Mouse (Mus musculus) cerebellum, adult 9-11 months (tissue): ENCODE results near the gene Tspan14.

Source experiments
- DNase-seq: peaks from one replicate; pipeline ENCODE4 v3.0.0; 2022

The Tspan14 gene

GRCm38 (mm10) chr14:40915838-40916237 is 50.8 kb downstream of the Tspan14 start:
- no peak for DNase-seq

DNA sequence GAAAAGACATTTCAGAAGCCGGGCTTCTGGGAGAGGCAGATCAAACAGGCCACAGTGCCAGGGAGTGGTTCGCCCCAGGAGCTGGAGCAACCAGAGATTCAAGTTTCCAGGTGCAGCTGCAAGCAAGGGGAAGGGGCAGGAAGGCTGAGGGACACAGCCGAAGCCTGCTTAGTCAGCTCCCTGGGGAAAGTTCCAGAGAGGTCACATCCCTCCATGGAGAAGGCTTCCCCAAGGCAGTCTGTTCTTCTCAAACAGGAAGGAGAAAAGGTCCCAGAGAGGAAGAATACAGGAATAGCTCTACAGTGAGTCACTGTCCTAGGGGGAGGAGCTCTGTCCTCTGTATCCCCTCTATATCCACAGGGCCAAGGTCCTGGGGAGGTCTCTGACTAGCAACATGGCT is 51.9 kb downstream of the Tspan14 start:
- DNase-seq, result no peak

DNA sequence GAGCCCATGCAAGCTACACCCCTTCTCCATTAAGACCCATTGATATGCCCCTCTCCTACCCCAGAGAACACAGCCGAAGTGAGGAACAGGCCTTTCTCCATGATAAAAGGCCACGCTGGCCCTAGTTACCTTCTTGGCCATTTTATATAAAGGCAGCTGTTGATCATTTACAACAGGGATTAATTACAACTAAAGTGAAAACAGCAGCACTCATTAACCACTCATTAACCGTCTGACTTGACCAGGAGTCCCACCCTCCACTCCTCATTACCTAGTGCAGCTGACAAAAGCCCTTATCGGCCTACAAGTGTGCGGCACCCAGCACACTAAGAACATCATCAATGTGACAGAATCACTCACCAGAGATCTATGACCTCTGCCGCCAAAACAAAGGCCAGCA is 52.9 kb downstream of the Tspan14 start:
- no peak for DNase-seq

- DNase-seq, result no peak
Observed at GRCm38 (mm10) chr14:40911529-40911928, 55.1 kb downstream of the Tspan14 start.

GRCm38 (mm10) chr14:40908763-40909162 is 57.8 kb downstream of the Tspan14 start:
- DNase-seq, result no peak

- no peak for DNase-seq
Observed at GRCm38 (mm10) chr14:40906770-40907169, 59.8 kb downstream of the Tspan14 start.

DNA sequence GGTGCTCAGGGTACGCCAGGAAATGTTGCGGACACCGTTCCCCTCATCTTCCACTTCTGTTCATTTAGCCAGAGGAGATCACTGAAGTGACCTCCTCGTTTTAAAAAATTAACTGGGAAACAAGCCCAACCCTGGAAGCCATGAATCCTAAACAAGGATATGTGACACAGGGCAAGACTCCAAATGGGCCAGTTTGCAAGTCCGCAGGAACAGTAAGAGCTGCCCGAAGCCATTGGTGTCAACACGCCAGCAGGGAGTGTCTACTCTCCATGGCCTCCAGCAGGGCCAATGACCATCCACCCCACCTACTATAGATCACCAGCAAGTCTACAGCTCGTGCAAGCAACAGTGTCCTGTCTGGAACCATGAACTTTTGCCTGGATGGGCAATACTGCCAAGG is 60.8 kb downstream of the Tspan14 start:
- no peak for DNase-seq

DNA sequence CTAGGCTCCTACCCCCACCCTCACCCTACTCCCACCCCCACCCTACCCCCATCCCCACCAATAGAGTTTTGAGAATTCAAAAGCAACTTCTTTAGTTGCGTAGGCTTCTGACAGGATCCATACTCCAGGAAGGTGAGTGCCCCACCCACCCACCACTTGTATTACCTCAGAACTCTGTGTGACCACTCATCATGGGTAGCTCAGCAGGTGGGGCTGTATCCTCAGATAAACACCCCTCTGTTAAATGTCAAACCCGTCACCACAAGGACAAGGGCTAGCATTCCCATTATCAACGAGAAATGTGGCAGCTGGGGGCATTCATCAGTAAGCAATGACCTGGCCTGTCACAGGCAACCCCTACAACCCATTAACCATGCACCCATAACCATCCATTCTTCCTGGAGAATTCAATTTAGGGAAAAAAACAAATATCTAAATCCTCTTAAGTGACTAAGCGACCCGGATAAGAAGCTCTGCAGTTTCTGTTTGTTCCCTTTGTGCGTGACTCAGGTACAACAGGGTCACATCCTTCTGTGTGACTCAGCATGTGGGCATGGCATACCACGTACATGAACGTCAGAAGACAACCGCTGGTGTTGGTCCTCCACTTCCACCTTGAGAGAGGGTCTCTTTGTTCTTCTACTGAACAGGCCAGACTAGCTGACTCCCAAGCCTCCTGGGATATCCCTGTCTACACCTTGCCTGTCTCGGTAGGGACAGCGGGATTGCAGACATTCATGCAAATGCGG is 64.1 kb downstream of the Tspan14 start:
- DNase-seq, result no peak

GRCm38 (mm10) chr14:40900267-40900666 is 66.3 kb downstream of the Tspan14 start:
- DNase-seq, result no peak

DNA sequence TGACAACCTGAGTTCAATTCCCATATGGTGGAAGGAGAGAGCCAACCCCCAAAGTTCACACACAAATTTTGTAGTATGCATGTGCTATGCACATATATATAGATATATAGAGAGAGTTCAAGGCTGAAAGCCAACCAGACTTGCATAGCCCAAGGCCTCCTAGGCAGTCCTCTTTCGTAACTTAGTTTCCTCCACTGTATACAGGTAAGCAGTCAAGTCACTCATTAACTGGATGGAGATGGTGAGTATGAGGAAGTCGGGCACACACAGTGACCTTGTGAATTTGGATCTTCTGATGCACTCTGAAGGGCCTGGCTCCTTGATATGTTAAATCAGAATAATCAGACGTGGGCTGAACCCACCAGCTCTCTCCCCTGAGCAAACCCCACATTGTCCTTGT is 68.7 kb downstream of the Tspan14 start:
- DNase-seq, result no peak

DNA sequence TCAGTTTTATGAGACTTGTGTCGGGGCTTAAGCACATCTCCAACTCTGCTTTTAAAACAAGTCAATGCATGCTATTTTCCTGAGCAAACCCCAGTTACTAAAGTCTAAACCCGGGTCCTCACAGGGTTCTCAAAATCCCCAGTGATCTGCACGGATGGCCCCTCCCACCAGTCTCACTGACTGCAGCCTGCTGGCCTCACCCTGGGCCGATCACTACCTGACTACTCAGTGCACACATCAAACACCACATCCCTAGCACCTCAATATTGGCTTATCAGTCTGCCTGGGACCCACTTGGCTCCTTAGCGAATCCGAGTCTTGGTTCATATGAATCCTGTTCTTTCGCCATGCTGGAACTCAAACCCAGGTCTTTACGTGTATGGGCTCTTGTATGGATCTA is 70.9 kb downstream of the Tspan14 start:
- DNase-seq, result no peak

GRCm38 (mm10) chr14:40894576-40895247 is 71.9 kb downstream of the Tspan14 start:
- peak; percentile 50 for DNase-seq

GRCm38 (mm10) chr14:40893884-40894283 is 72.7 kb downstream of the Tspan14 start:
- DNase-seq, result no peak

- no peak for DNase-seq
Observed at GRCm38 (mm10) chr14:40893196-40893595, 73.4 kb downstream of the Tspan14 start, which contains the start of gene Sh2d4b. Gene Sh2d4b (minus strand): TSS chr14:40893266.

GRCm38 (mm10) chr14:40892326-40892825 is 74.2 kb downstream of the Tspan14 start:
- DNase-seq, result no peak

GRCm38 (mm10) chr14:40891506-40891905 is 75.1 kb downstream of the Tspan14 start:
- no peak for DNase-seq

- DNase-seq, result no peak
Observed at GRCm38 (mm10) chr14:40889704-40890103, 76.9 kb downstream of the Tspan14 start.

GRCm38 (mm10) chr14:40889181-40889580 is 77.4 kb downstream of the Tspan14 start:
- no peak for DNase-seq

DNA sequence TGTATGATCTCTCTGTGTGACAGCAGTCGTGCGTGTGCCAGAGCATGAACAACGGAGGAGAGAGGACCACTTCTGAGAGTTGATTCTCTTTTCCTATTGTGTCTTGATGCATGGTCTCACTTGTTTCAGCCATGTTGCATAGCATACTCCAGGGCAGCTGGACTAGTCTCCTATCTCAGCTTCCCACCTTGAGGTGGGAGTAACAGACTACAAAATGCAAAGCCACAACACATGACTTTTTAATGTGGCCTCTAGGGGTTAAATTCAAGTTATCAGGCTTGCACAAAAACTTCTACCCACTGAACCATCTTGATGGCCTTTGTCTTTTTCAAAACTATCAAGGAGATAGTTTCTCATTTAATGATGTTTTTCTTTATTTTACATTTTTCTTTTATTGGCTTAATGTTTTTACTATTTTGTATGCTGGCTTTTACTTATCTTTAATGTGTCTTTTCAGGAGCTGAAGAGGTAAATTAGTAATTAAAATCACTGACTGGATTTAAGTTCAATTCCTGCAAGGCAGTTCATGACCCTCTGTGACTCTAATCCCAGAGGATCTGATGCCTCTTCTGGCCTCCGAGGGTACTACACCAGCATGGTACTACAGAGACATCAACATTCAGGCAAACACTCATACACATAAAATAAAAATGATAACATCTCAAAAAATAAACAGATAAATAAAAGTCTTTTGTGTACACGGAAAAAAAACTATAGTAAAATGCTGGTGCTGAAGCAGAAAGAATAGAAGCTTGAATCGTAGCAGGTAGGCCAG is 80.0 kb downstream of the Tspan14 start:
- no peak for DNase-seq

- DNase-seq, result no peak
Observed at GRCm38 (mm10) chr14:40885752-40886151, 80.9 kb downstream of the Tspan14 start.

DNA sequence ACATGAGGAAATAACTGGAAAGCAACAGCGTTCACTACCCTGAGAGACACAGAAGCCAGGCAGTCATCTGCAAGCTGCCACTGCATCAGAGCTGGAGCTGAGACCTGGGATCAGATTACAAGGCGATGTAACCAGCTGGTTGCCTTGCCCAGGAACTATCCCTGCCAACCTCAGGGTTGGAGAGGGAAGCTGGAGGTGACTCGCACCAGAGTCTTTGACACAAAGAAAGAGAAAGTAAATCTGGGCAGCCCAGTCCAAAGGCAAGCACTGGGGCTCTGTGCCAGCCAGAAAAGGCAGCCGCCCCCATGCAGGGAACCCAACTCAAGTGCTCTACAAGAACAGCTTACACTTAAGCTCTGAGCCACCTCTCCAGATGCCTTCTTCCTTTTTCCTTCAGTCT is 81.4 kb downstream of the Tspan14 start:
- DNase-seq, result no peak

GRCm38 (mm10) chr14:40874565-40874964 is 92.0 kb downstream of the Tspan14 start:
- no peak for DNase-seq

GRCm38 (mm10) chr14:40873961-40874360 is 92.6 kb downstream of the Tspan14 start:
- no peak for DNase-seq

DNA sequence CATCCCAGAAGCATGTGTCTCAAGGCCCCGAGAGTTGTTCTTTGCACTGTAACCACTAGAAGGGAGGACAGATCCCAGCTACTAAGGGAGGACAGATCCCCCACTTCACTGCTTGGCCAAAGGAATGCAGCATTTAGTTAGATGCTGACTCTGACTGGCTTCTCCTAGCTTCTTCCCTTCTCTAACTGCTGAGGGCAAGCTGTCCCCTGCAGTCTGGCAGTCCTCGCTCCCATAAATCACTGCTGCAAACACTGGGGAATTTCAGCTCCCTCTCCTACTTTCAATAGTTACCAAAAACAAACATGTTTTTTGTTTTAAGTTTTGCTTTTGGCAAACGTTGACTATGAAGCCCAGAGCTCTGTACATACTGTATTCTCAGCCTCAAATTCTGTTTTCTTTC is 96.0 kb downstream of the Tspan14 start:
- no peak for DNase-seq
